Mouse (Mus musculus) heart, postnatal 36 days (tissue): Measurements from ENCODE around the gene Tnni2. TPM values are rescaled to one million over a fixed set of nuclear protein-coding genes. Genes with fewer than 3 reads are reported as not detected.

Experiments
- DNase-seq, 2 experiments: peaks; one replicate each; pipeline ENCODE4 v3.0.0; 2021 to 2022
- intact Hi-C: fragments of 180-260 bp; cut with DNase I; formaldehyde crosslinking; loops from one replicate; pipeline ENCODE4 v1.15.1; 2025
- total RNA-seq, 2 experiments: library from RNA; stranded (reverse); gene quantifications; 2 replicates each; pipeline ENCODE4 v1.2.3; 2021

Tnni2 gene
- total RNA-seq, 2 experiments from 2014 or later, result 1.6 to 3.4 TPM

DNA sequence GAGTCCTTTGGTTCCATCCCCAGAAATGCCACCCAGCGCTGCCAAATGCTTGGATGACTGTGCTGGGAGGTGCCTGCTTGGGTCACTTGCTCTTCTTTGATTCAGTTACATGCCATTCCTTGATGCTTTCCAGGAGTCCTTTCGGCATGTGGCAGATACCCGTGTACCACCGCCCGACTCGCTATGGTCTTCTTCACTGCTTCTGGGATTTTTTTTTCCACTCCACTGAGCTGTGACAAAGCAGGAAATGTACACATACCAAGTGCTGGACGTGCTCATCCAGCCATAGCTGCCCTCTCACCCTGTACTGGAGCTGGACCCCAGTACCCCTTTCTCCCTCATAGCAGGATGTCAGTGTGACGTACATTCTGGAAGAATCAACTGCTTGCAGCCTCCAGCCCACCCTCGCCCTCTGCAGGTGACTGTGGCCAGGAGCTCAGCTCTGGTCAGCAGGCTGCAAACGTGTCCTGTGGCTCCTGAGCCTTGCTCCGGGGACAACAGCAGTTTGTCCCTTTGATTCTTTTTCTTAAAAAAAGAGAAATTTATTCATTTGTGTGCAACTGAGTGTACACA is 15.9 kb upstream of the Tnni2 start:
- intact Hi-C loops, result loop anchor here (2.0 kb wide), 2 partner anchors 65 to 91 kb away; no protein-coding TSS in a partner anchor
- DNase-seq, result peak in 1 of 2 experiments; percentile 60

DNA sequence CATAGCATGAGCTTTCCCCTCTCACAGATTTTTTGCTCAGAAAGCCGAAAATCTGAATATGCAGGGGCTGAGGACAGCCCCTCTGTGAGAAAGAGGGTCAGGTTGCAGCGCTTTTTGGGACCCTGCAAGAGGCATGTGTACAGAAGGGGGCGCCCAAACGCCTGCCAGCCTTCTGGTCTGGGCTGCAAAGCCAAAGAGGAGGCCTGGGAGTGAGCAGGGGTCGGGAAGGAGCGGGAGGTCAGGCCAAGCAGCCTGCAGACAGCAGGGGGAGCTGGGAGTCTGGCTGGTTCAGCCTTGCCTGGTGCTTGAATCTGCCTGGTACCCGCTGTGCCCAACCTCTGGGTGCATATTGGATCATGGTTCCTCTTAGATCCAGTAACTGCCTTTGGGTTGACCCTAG is 13.4 kb upstream of the Tnni2 start:
- intact Hi-C loops, result no loop called here
- DNase-seq, result peak in 1 of 2 experiments; percentile 24

DNA sequence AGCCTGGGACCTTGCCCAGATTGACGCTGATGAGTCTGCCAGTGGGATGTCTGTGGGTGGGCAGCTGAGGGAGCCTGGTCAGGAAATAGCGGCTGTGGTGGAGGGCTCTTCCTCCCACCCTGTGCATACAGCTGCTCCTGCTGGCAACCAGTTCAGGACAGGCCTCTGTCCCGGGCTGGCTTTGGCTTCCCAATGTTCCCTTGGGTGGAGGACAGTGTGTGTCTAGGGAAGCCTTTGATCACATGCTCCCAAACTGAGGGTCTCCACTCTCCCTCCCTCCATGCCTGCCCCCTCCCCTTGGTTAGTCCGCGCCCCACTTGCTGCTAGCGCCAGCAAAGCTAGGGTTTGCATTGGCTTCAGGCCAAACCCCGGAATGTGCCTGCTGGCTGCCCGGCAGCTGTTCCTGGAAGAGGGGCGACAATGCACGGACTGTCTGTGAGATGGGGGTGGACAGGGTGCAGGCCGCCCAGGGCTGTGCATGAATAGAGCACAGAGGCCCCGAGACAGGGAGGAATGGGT is 11.4 kb upstream of the Tnni2 start:
- intact Hi-C loops, result no loop called here
- DNase-seq, result peak; percentile 20 to 33

DNA sequence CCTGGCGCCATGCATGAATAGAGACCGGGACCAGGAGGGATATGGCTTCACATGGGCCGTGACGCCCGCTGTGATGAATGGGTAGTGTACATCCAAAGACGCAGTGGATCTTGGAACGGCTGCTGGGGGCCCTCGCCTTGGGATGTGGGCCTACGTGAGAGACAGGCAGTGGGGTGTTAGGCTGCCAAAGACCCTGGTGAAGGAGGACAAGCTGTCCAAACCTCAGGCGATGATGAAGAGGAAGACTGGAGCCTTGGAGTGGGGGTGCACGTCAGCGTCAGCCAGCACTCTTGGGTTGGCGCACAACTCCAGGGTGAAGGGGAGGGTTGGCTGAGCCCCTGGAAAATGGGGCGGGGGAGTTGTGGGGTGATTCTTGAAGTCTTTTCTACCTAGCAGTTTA is 10.5 kb upstream of the Tnni2 start:
- DNase-seq, result no peak
- intact Hi-C loops, result no loop called here

DNA sequence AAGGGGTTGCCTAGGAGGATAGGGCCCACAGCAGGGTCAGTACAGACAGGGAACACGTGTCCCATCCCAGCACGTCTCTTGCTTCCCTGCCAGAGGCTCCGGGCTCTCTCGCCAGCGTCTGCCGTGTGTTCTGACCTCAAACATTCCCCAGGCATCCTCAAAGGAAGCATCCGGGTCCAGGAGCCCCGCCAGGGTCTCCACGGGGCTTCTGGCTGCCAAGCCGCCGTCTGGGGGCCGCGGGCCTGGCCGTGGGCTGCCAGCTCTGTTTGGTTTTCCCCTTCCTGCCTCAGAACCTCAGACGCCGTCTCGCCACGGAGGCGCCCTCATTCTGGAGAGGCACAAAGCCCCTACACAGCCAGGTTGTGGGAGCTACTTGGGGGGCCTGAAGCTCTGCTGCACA is 8.0 kb upstream of the Tnni2 start:
- intact Hi-C loops, result loop anchor here (2.0 kb wide), 1 partner anchor 117 kb away; no protein-coding TSS in a partner anchor
- peak in 1 of 2 experiments; percentile 13 for DNase-seq

DNA sequence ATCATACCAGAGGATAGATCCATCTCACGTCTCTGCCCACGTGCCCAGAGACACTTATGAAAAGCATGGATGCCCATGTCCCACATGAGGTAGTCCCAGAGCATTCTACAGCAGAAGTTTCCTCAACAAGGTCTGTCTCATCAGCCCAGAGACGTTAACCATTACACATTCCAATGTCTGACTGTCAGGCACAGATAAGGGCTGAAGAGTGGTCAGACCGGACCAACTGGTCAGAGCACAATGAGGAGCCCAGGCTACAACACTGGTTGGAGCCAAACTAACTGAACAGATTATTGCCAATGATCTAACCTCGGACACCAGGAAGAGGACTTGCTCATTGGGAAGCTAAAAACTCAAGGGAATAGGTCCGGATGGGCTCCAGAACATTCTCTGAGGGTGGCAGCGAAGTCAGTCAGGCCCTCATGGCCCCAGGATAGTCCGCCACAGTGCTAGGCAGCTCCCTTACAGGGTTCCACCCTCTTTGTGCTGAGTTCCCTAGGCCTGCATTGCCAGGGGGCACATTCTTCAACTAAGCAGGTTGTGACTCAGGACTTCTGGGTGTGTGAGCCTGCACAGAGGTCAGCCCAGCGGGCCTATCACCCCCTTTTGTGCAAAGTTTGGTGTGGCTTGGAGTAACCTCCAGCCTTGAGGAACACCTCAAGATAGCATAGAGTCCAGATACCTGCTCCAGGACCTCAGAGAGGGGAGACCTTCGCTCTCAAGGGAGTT is 7.3 kb upstream of the Tnni2 start, which contains the start of gene Syt8:
Gene Syt8 (plus strand): TSS at position 714 of the 729 bp plus-strand sequence.
- DNase-seq, result no peak
- intact Hi-C loops, result loop anchor here (2.0 kb wide), 1 partner anchor 118 kb away; no protein-coding TSS in a partner anchor

DNA sequence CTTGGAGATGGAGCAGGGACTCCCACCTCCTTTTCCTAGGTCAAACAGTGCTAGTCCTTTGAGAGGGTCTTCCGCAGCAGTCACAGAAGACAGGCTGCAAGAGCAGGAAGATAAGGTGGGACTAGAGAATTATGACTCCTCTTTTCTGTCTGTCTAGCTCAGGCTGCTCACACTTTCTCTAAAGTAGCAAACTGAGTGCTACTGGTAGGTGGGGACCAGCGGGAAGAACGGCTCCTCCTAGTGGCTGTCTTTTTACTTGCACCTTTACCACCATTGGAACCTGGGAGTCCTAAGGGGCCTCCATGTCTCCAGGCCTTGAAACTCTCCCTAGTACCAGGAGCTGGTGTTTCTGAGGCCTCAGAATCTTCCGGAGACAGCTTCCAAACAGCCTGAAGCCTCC is 6.1 kb upstream of the Tnni2 start:
- intact Hi-C loops, result loop anchor here (1.0 to 5.0 kb wide), 4 partner anchors 73 to 242 kb away; no protein-coding TSS in a partner anchor

DNA sequence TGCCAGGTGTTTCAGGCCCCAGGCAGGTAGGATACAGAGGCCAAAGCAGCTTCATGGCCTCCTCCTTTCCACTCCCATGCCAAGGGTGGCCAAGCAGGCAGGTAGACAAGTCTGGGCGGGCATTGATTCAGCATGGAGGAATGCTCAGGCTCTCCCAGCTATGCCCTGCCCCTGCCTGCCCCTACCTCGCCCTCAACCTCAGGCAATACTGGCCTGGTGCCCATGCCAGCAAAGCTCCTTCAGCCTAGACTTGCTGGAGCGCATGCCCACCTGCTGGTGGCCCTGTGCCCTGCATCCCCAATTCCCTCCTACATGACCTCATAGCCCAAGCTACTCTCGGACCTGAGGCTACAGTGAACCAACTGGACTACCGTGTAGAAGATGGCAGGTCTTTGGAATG is 4.3 kb upstream of the Tnni2 start:
- DNase-seq, result peak in 1 of 2 experiments; percentile 3
- intact Hi-C loops, result loop anchor here (5.0 kb wide), 1 partner anchor 240 kb away; no protein-coding TSS in a partner anchor

More for the DNA sequence above, 6.1 kb upstream of the Tnni2 start:
- peak; percentile 72 to 75 for DNase-seq

DNA sequence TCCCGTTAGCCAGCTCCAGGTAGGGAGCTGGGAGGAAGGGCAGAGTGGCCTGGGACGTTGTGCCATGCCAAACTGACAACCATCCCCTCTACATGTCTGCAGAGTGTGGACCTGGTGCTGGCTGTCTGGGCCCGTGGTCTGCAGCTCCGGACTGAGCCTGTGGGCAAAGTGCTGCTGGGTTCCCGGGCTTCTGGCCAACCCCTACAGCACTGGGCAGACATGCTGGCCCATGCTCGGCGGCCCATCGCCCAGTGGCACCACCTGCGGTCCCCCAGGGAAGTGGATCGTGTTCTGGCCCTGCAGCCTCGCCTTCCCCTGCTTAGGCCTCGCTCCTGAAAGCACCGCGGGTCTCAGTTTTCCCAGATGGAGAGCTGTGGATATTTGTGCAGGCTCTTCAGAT is 1.6 kb upstream of the Tnni2 start:
- no peak for DNase-seq
- intact Hi-C loops, result loop anchor here (1.0 to 5.0 kb wide), 3 partner anchors 57 to 237 kb away; no protein-coding TSS in a partner anchor

DNA sequence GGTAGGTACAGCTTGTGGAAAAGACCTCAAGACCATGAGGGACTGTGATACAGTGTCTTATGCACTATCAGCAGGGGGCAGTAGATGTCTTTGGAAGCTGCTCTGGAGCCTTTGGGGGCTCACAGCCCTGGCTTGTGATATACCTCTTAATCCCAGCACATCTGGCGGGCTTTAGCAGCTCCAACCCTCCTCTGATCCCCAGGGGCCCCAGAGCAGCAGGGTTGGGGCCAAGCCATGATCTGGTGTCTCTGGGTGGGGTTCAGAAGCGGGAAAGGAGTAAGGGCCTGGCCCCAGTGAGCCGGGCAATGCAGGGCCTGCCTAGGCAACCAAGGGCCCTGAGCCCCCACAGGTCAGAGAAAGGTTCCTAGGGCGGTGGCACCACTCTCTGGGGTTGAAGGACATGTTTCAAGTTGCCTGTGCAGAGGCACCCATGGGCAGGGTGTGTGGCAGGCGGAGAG is 922 bp upstream of the Tnni2 start:
- intact Hi-C loops, result loop anchor here (1.0 kb wide), 1 partner anchor 57 kb away; no protein-coding TSS in a partner anchor
- peak in 1 of 2 experiments; percentile 69 for DNase-seq

DNA sequence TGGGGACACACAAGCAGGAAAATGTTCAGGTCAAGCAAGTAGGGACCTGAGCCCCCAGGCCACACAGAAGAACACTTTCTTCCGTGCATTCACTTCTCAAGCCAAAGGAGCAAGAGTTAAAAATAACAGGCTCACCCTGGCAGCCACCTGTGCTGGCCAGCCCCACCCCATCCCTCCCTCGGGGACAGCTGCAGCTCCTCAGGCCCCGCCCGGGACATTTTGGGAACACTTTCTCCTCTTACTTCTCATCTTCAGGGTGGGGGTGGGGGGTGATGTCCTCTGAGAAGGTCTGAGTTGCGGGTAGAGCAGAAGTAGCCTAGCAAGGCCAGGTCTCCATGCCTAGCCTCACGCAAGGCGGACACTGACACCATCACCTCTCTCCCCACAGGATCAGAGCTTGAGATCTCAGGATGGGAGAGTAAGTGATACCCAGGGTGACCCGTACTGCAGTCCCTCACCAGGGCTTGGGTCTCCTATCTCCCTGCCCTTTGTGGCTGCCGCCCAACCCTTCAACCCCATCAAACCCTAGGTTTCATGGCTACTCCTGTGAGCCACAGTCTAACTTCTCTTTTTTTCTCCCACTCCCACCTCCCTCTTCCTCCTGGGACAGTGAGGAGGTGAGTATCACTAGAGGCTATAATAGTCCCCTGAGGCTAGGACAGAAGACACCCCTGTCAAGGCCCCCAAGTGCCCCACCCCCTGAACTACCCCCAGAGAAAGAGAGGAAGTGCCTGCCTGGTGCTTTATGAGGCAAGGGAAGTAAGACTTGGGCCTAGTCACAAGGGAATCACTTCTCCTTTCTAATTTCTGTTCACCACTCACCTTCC is 686 bp downstream of the Tnni2 start:
- no peak for DNase-seq
- intact Hi-C loops, result no loop called here

DNA sequence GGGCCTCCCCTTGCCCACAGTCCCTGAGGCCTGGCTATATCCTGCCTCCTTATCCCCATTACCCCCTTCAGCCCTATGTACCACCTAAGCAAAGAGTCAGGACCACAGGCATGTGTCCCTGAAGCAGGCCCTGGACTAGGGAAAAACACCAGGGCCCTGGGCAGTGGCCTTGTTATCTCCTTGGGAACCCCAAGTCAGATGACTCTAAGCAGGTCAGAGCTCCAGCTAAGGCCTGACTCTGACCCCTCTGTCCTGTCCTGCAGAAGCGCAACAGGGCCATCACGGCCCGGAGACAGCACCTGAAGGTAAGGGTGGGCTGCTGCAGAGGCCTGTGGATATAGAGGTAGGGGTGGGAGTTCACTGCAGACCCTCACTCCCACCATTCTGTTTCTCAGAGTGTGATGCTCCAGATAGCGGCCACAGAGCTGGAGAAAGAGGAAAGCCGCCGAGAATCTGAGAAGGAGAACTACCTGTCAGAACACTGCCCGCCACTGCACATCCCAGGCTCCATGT is 1.4 kb downstream of the Tnni2 start:
- no peak for DNase-seq
- intact Hi-C loops, result no loop called here

DNA sequence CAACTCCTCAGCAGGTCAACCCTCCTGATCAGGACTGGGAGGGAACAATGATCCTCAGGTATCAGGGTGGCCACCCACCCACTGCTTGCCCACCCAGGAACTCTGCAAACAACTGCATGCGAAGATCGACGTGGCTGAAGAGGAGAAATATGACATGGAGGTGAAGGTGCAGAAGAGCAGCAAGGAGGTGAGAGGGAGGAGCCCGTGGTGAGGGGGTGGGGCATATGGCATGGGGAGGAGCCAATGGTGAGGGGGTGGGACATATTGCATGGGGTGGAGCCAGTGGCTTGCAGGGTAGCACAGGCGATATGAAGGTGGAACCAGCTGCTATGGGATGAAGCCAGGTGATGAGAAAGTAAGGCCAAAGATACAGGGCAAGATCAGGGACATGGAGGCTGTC is 1.9 kb downstream of the Tnni2 start:
- DNase-seq, result no peak
- intact Hi-C loops, result no loop called here

DNA sequence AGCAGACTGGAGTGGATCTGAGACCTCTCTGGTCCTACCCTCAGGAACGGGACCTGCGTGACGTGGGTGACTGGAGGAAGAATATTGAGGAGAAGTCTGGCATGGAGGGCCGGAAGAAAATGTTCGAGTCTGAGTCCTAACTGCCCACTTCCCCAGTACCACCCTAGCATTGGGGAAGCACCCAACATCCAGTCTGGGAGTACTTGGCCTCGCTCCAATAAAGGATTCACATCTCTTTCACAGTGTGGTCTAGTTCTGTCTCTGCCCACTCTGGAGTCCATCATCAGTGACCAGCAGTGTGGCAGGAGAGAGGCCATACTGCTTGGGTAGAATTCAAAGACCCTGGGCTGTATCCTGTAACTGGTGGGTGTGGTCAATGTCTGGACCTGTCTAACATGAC is 2.6 kb downstream of the Tnni2 start:
- no peak for DNase-seq
- intact Hi-C loops, result no loop called here

DNA sequence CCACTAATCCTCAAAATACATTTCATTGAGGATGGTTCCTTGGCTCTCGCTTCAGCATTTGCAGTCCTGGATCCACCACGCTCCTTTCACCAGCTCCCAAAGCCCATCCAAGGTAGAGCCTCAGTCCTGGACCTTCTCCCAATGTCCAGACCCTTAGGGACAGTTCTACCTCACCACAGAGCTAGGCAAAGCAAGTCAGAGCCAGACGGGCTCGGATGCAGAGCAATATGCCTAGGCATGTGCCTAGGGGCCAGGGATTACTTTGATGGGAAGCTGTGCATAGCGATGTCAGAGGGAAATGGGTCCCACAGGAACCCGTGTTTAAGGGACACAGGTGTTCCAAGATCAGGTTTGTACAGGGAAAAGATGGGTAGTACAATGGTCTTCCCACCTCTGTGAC is 3.7 kb downstream of the Tnni2 start:
- intact Hi-C loops, result no loop called here

DNA sequence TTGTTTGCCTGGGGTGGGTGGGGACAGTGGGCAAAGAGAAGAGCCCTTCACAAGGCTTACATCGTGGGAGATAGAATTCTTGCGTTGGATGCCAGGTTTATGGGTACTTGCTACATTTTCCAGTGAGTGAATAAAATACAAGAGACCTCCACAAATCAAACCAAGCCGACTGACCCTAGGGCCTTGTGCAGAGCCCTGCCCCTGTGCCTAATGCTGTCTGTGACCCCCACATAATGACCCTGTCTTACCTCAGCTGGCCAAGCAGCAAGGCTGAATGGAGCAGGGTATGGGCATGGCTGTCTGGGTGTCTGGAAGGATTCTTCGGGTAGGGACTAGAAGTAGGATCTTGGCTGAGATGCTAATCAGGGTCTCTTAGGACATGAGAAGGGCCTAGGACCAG is 4.7 kb downstream of the Tnni2 start:
- DNase-seq, result no peak
- intact Hi-C loops, result no loop called here

More for the DNA sequence above, 3.7 kb downstream of the Tnni2 start:
- DNase-seq, result no peak

DNA sequence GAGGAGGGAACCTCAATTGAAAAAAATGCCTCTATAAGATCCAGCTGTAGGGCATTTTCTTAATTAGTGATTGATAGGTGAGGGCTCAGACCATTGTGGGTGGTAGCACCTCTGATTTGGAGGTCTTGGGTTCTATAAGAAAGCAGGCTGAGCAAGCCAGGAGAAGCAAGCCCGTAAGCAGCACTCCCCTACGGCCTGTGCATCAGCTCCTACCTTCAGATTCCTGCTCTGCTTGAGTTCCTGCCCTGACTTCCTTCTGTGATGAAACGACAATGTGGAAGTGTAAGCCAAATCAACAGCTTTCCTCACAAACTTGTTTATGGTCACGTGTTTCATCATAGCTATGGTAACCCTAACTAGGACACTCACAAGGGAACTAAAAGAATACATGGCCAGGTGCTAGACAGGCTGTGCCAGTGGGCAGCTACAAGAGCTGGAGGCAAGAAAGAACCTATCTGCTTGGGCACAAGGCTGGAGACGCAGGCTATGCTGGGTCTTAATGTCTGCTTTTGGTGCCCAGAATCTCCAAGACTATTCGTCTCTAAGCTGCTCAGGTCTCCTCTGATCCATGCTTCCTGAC is 7.5 kb downstream of the Tnni2 start:
- DNase-seq, result no peak
- intact Hi-C loops, result no loop called here

DNA sequence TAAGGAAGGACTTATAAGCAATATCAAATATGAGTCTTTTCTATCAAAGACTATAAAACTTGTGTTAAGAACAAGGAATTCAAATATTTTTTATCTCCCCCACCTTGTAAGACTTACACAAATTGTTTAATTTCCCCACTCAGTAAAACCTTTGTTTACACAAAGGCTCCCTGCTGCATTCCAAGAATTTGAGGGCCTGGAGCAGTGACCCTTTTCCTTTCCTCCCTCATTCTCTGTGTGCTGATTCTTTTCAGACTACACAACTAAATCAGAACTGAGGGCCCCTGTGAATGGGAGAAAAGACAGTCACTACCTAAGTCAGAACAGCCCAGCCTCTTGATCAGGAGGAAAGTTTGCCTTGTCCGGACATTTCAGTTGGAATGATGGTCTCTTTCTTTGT is 13.1 kb downstream of the Tnni2 start:
- no peak for DNase-seq
- intact Hi-C loops, result no loop called here

DNA sequence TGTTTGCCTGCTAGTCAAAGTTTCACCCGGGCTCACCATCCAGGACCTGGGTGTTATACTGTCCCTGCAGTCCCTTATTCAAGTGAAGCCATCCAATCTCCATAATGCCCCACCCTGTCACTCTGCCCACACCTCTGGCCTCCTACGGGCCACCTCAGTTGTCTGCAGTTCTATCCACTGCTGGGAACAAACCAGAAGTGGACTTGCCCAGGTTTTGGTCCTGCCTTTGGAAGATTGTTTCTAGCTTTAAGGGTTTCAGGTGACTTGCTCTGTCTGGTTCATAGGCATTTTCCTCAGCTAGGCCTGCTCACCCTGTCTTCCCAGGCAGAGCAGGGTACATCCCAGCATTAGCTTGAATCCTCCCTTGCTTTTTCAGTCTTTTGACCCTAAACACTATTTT is 13.6 kb downstream of the Tnni2 start:
- DNase-seq, result peak in 1 of 2 experiments; percentile 1

DNA sequence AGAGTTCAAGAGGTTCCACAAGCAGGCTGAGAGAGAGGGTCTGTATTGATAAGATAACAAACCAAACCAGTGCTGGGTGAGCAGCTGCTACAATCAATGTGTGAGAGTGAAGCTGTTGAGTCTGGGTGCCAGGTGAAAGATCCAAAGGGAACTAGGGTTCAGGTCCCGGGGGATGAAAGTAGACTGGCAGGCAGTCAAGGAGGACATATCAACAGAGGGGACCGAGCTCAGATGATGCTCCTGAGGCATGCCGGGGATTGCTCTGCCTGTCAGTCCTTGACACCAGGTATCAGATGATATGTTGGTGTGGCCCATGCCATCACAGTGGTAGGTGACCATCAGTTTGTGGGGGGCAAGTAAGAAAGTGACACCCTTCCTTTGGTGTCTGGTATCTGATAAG is 15.2 kb downstream of the Tnni2 start:
- intact Hi-C loops, result no loop called here
- DNase-seq, result peak in 1 of 2 experiments; percentile 8

More for the DNA sequence above, 13.6 kb downstream of the Tnni2 start:
- intact Hi-C loops, result no loop called here
